Mouse (Mus musculus) embryo, embryonic 11.5 days (tissue): ENCODE measurements around the gene Acadsb.

Experiments
- DNase-seq: peaks from one replicate; pipeline ENCODE4 v3.0.0-alpha.2; 2012; ENCODE audit warnings: low read depth, low spot score

The Acadsb gene

GRCm38 (mm10) chr7:131465117-131465601 lies 54.8 kb downstream of the Acadsb start:
- no peak for DNase-seq

- DNase-seq: no peak
Measured at GRCm38 (mm10) chr7:131465735-131466134, 55.3 kb downstream of the Acadsb start.

GRCm38 (mm10) chr7:131467312-131467711 lies 56.9 kb downstream of the Acadsb start:
- no peak for DNase-seq

- DNase-seq: no peak
Measured at GRCm38 (mm10) chr7:131469506-131469905, 59.1 kb downstream of the Acadsb start.

- DNase-seq: no peak
Measured at GRCm38 (mm10) chr7:131471551-131471950, 61.1 kb downstream of the Acadsb start.

DNA sequence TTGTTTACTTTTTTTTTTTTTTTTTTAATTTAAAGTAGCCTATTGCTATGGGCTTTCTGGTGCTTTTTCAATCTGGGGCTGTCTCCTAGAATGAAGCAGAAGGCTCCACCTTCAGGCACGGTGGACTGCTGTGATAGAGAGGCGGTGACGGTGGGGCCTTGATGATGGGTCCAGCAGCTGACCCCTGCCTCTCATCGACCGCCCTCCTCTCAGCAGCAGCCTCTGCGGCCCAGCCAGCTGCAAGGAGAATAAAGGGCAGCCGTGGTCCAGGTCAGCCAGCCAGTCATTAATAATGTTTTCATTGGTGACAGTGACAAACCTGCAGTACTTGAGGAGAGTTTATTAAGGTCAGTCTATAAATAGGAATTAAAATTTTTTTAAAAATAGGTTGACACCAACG lies 66.7 kb downstream of the Acadsb start:
- no peak for DNase-seq

DNA sequence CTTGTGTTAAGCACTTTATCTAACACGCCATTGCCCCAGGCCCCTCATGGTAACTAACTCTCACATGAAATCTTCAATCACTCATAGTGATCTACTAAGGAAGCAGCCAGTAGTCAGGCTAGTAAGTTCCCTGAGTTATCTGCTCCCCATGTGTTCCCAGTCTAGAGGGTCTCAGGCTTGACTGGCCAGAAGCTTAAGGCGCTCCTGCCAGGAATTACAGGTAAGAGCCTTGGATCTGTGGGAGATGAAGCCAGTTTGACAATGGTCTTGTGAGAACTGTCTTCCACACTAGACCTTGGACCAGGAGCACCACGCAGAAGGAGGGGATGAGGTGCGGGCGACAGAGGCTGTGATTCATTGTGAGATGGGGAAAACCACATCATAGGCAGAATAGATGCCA lies 68.0 kb downstream of the Acadsb start:
- DNase-seq: no peak
